Mouse (Mus musculus) testis, adult 2 months (tissue): ENCODE measurements around the gene Il17re.

ENCODE experiments used
- CTCF ChIP-seq: fragments of 200-500 bp; IDR thresholded peaks from 2 replicates; pipeline ENCODE4 v1.5.1; 2012; ENCODE audit warnings: low read depth, mild to moderate bottlenecking, inconsistent platforms, low read length, moderate library complexity; ENCODE audit not compliant: control insufficient read depth, insufficient read depth, insufficient replicate concordance
- POLR2A ChIP-seq: fragments of 200-500 bp; IDR thresholded peaks from 2 replicates; pipeline ENCODE4 v1.6.1; 2012; ENCODE audit warnings: low read depth, mild to moderate bottlenecking, inconsistent platforms, low read length, moderate library complexity; ENCODE audit not compliant: control insufficient read depth

- no peak for TF ChIP-seq POLR2A
- TF ChIP-seq CTCF = no peak
These were observed 22.5 kb upstream of the Il17re start, which contains the start of gene Cidec for GRCm38 (mm10) chr6:113435664-113436205.
